Mouse (Mus musculus) lung, embryonic 15.5 days (tissue): ENCODE measurements around the gene Gsc2. TPM values are rescaled to one million over a fixed set of nuclear protein-coding genes. Genes with fewer than 3 reads are reported as not detected.
"Not testable (repeated sequence)": the region's sequence is repeated elsewhere in the genome, so short reads cannot be mapped to it uniquely, and the experiment has no call there.

Experiments
- ATAC-seq: fragments of 200-750 bp; cut with Nextera tagmentation; 2 replicates; pipeline ENCODE4 v1.8.0; 2017; ENCODE audit warnings: moderate number of reproducible peaks, borderline replicate concordance; ENCODE audit not compliant: low FRiP score, low TSS enrichment; ENCODE audit errors: extremely low read depth
- H3K27ac ChIP-seq: fragments of 300-500 bp; sonication (generic); 2 replicates; pipeline ENCODE4 v1.5.1; 2015; ENCODE audit warnings: moderate library complexity, mild to moderate bottlenecking, inconsistent platforms
- H3K27me3 ChIP-seq: fragments of 300-500 bp; sonication (generic); 2 replicates; pipeline ENCODE4 v1.6.1; 2015; ENCODE audit warnings: inconsistent platforms
- H3K36me3 ChIP-seq: fragments of 300-500 bp; sonication (generic); 2 replicates; pipeline ENCODE4 v1.6.1; 2015; ENCODE audit warnings: inconsistent platforms
- H3K4me1 ChIP-seq: fragments of 300-500 bp; sonication (generic); 2 replicates; pipeline ENCODE4 v1.6.1; 2015; ENCODE audit warnings: inconsistent platforms
- H3K4me2 ChIP-seq: fragments of 300-500 bp; sonication (generic); 2 replicates; pipeline ENCODE4 v1.6.1; 2015; ENCODE audit warnings: inconsistent platforms, mild to moderate bottlenecking, moderate library complexity
- H3K4me3 ChIP-seq: fragments of 300-500 bp; sonication (generic); 2 replicates; pipeline ENCODE4 v1.5.1; 2015; ENCODE audit warnings: mild to moderate bottlenecking, inconsistent platforms
- H3K9ac ChIP-seq: fragments of 300-500 bp; sonication (generic); 2 replicates; pipeline ENCODE4 v1.6.1; 2015; ENCODE audit warnings: inconsistent platforms
- H3K9me3 ChIP-seq: fragments of 300-500 bp; sonication (generic); 2 replicates; pipeline ENCODE4 v1.6.1; 2016; ENCODE audit warnings: inconsistent platforms
- WGBS: fragments of 180-500 bp; shearing (Covaris S2); methylation state at CpG from one replicate; pipeline ENCODE4 v1.1.7; 2015; 5-methylcytosine and 5-hydroxymethylcytosine counted together
- polyA plus RNA-seq: library from polyadenylated mRNA; unstranded; fragments of >200 nt; fragmentation: Nextera tagmentation; extraction: Ambion mirVana; gene quantifications from 2 replicates; pipeline ENCODE4 v1.2.1, GENCODE M21; 2015

Gsc2 gene
- not detected in 2 replicates for polyA plus RNA-seq

- no peak within 1 kb of the TSS for H3K27ac ChIP-seq
These were observed at the start of gene Gsc2 for GRCm38 (mm10) chr16:17914307-17915249. Gsc2 (minus strand) TSS chr16:17915059.

GRCm38 (mm10) chr16:17962091-17962490 lies 47.2 kb upstream of the Gsc2 start:
- Histone ChIP-seq H3K4me2 (no peak overlapping the region), H3K27ac (no peak overlapping the region), H3K9me3 (no peaks in the 10 kb centered on the region), H3K4me3 (no peak overlapping the region), H3K36me3 (no peaks in the 10 kb centered on the region), H3K27me3 (no peaks in the 10 kb centered on the region), H3K9ac (no peak overlapping the region), H3K4me1 (no peaks in the 10 kb centered on the region)
- ATAC-seq = no peak
- WGBS = 70% methylated on average over 7 of the region's 7 CpGs

More at GRCm38 (mm10) chr16:17914307-17915249, at the start of gene Gsc2:
- peak within 1 kb of the TSS; percentile 37 for H3K4me3 ChIP-seq
- no peaks in the 10 kb centered on the region for H3K9me3 ChIP-seq
- H3K27me3 ChIP-seq = peaks cover 73% of the 10 kb centered on the region
- ATAC-seq = no peak
- H3K4me1 ChIP-seq = peaks cover 18% of the 10 kb centered on the region
- WGBS = under 1% methylated on average over 90 of the region's 106 CpGs
- no peaks in the 10 kb centered on the region for H3K36me3 ChIP-seq
- 0 out of 2 replicates have a peak within 1 kb of the TSS, but pooled peaks have one; percentile 10 for H3K9ac ChIP-seq
- peak within 1 kb of the TSS; percentile 69 for H3K4me2 ChIP-seq

- not testable (repeated sequence) for H3K27me3 ChIP-seq, H3K27ac ChIP-seq, H3K36me3 ChIP-seq, H3K4me2 ChIP-seq, H3K4me3 ChIP-seq, H3K4me1 ChIP-seq, H3K9me3 ChIP-seq, H3K9ac ChIP-seq, ATAC-seq
- WGBS = 95% methylated on average over 17 of the region's 17 CpGs
These were observed 41.3 kb upstream of the Gsc2 start for GRCm38 (mm10) chr16:17956052-17956638.

GRCm38 (mm10) chr16:17951618-17952017 lies 36.8 kb upstream of the Gsc2 start:
- Histone ChIP-seq H3K4me3 (no peak overlapping the region), H3K27ac (no peak overlapping the region), H3K27me3 (no peaks in the 10 kb centered on the region), H3K36me3 (no peaks in the 10 kb centered on the region), H3K9ac (no peak overlapping the region), H3K9me3 (no peaks in the 10 kb centered on the region), H3K4me1 (no peaks in the 10 kb centered on the region), H3K4me2 (no peak overlapping the region)
- 83% methylated on average over 4 of the region's 4 CpGs for WGBS
- no peak; the same call in 1 of the 2 replicates for ATAC-seq

GRCm38 (mm10) chr16:17950068-17950467 lies 35.2 kb upstream of the Gsc2 start:
- H3K27me3 ChIP-seq = no peaks in the 10 kb centered on the region
- 48% methylated on average over 4 of the region's 4 CpGs for WGBS
- no peaks in the 10 kb centered on the region for H3K4me1 ChIP-seq
- no peak overlapping the region for H3K27ac ChIP-seq
- no peak overlapping the region for H3K9ac ChIP-seq
- no peaks in the 10 kb centered on the region for H3K9me3 ChIP-seq
- ATAC-seq = no peak
- no peak overlapping the region for H3K4me2 ChIP-seq
- H3K36me3 ChIP-seq = no peaks in the 10 kb centered on the region
- H3K4me3 ChIP-seq = no peak overlapping the region

- no peaks in the 10 kb centered on the region for H3K4me1 ChIP-seq
- no peak for ATAC-seq
- H3K27me3 ChIP-seq = no peaks in the 10 kb centered on the region
- H3K36me3 ChIP-seq = no peaks in the 10 kb centered on the region
- 55% methylated on average over 2 of the region's 2 CpGs for WGBS
- no peak overlapping the region for H3K4me2 ChIP-seq
- no peaks in the 10 kb centered on the region for H3K9me3 ChIP-seq
- no peak overlapping the region for H3K9ac ChIP-seq
- no peak overlapping the region for H3K4me3 ChIP-seq
- H3K27ac ChIP-seq = no peak overlapping the region
These were observed 34.6 kb upstream of the Gsc2 start for GRCm38 (mm10) chr16:17949421-17949877.

- H3K4me2 ChIP-seq = no peak overlapping the region; the same call in 1 of the 2 replicates
- H3K36me3 ChIP-seq = no peaks in the 10 kb centered on the region
- no peaks in the 10 kb centered on the region for H3K27me3 ChIP-seq
- 33% methylated on average over 7 of the region's 7 CpGs for WGBS
- ATAC-seq = peak; percentile 42; the same call in 1 of the 2 replicates
- H3K9me3 ChIP-seq = no peaks in the 10 kb centered on the region
- no peak overlapping the region for H3K4me3 ChIP-seq
- H3K4me1 ChIP-seq = no peaks in the 10 kb centered on the region
- H3K9ac ChIP-seq = no peak overlapping the region
- H3K27ac ChIP-seq = no peak overlapping the region
These were observed 30.4 kb upstream of the Gsc2 start for GRCm38 (mm10) chr16:17945081-17945831.

GRCm38 (mm10) chr16:17943466-17943865 lies 28.6 kb upstream of the Gsc2 start:
- no peak overlapping the region for H3K4me3 ChIP-seq
- no peak for ATAC-seq
- H3K27me3 ChIP-seq = no peaks in the 10 kb centered on the region
- H3K9me3 ChIP-seq = no peaks in the 10 kb centered on the region
- no peak overlapping the region for H3K27ac ChIP-seq
- H3K4me1 ChIP-seq = peaks cover 9% of the 10 kb centered on the region
- H3K36me3 ChIP-seq = no peaks in the 10 kb centered on the region
- WGBS = 57% methylated on average over 8 of the region's 8 CpGs
- no peak overlapping the region for H3K4me2 ChIP-seq
- no peak overlapping the region for H3K9ac ChIP-seq

GRCm38 (mm10) chr16:17939255-17939751 lies 24.4 kb upstream of the Gsc2 start:
- Histone ChIP-seq H3K4me1 (peaks cover 11% of the 10 kb centered on the region), H3K9ac (no peak overlapping the region), H3K27me3 (no peaks in the 10 kb centered on the region; the same call in 1 of the 2 replicates), H3K27ac (peak overlapping the region; percentile 54), H3K9me3 (no peaks in the 10 kb centered on the region), H3K4me2 (0 out of 2 replicates have a peak overlapping the region, but pooled peaks have one; percentile 0), H3K36me3 (no peaks in the 10 kb centered on the region), H3K4me3 (no peak overlapping the region)
- ATAC-seq = peak; percentile 58; the same call in 1 of the 2 replicates
- 19% methylated on average over 9 of the region's 9 CpGs for WGBS

- ATAC-seq = peak; percentile 77; the same call in 1 of the 2 replicates
- Histone ChIP-seq H3K4me3 (no peak overlapping the region), H3K36me3 (no peaks in the 10 kb centered on the region), H3K4me2 (0 out of 2 replicates have a peak overlapping the region, but pooled peaks have one; percentile 0), H3K27me3 (no peaks in the 10 kb centered on the region; the same call in 1 of the 2 replicates), H3K4me1 (peaks cover 11% of the 10 kb centered on the region), H3K9ac (no peak overlapping the region), H3K27ac (peak overlapping the region; percentile 54), H3K9me3 (no peaks in the 10 kb centered on the region)
- WGBS = 9% methylated on average over 7 of the region's 7 CpGs
These were observed 24.0 kb upstream of the Gsc2 start for GRCm38 (mm10) chr16:17938821-17939220.

- Histone ChIP-seq H3K4me3 (no peak overlapping the region), H3K9ac (no peak overlapping the region), H3K27me3 (no peaks in the 10 kb centered on the region; the same call in 1 of the 2 replicates), H3K27ac (no peak overlapping the region), H3K9me3 (no peaks in the 10 kb centered on the region), H3K4me2 (no peak overlapping the region), H3K4me1 (peaks cover 11% of the 10 kb centered on the region), H3K36me3 (no peaks in the 10 kb centered on the region)
- ATAC-seq = no peak
- WGBS = 61% methylated on average over 7 of the region's 7 CpGs
These were observed 23.3 kb upstream of the Gsc2 start for GRCm38 (mm10) chr16:17938187-17938586.
